Mouse (Mus musculus) cerebellum, adult 2 months (tissue): Measurements from ENCODE around the gene Itgb6.

Experiments used
- CTCF ChIP-seq: fragments of 200-500 bp; IDR thresholded peaks from 2 replicates; pipeline ENCODE4 v1.5.1; 2011; ENCODE audit warnings: low read depth, mild to moderate bottlenecking, control low read depth, low read length, moderate library complexity, borderline replicate concordance; ENCODE audit not compliant: insufficient read depth
- POLR2A ChIP-seq: fragments of 200-500 bp; IDR thresholded peaks from 2 replicates; pipeline ENCODE4 v1.6.1; 2011; ENCODE audit warnings: low read length, control low read depth, borderline replicate concordance; ENCODE audit not compliant: insufficient read depth

DNA sequence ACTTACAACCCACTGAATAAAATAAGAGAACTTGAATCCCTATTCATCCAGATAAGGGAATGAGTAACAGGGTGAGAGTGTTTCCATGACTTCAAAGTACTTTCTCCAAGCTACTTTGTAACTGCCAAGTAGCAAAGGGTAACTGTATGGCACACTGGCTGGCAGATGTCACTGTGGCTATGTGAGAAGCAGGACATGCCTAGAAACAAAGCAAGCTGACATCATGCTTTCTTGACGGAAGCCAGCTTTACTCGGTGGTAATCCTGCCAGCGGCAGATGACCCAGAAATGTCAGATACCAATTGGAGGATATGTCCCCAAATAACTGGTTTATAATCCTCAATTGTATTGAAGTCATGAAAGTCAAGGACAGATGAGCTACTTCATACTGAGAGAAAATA lies 22.2 kb upstream of the Itgb6 start:
- TF ChIP-seq CTCF, result no peak
- no peak for TF ChIP-seq POLR2A
